Mouse (Mus musculus) limb, embryonic 11.5 days (tissue): Measurements from ENCODE around the gene Fgfr4. TPM values are rescaled to one million over a fixed set of nuclear protein-coding genes. Genes with fewer than 3 reads are reported as not detected.
"Not testable (repeated sequence)": the region's sequence is repeated elsewhere in the genome, so short reads cannot be mapped to it uniquely, and the experiment has no call there.

Source experiments
- ATAC-seq: fragments of 200-750 bp; cut with Nextera tagmentation; 2 replicates; pipeline ENCODE4 v1.8.0; 2017; ENCODE audit warnings: low read depth; ENCODE audit not compliant: insufficient number of reproducible peaks, low FRiP score, low TSS enrichment
- DNase-seq: peaks from one replicate; pipeline ENCODE4 v3.0.0-alpha.2; 2015; ENCODE audit warnings: low spot score
- H3K27ac ChIP-seq: fragments of 300-500 bp; sonication (generic); replicated peaks from 2 replicates; pipeline ENCODE4 v1.5.1; 2014; ENCODE audit warnings: low read depth, mild to moderate bottlenecking, low read length
- H3K27me3 ChIP-seq: fragments of 300-500 bp; sonication (generic); 2 replicates; pipeline ENCODE4 v1.6.1; 2014; ENCODE audit warnings: mild to moderate bottlenecking, low read length, mixed read lengths; ENCODE audit not compliant: control insufficient read depth, insufficient read depth
- H3K36me3 ChIP-seq: fragments of 300-500 bp; sonication (generic); 2 replicates; pipeline ENCODE4 v1.6.1; 2014; ENCODE audit warnings: mild to moderate bottlenecking, low read length, moderate library complexity, mixed read lengths; ENCODE audit not compliant: control insufficient read depth, insufficient read depth
- H3K4me1 ChIP-seq: fragments of 300-500 bp; sonication (generic); 2 replicates; pipeline ENCODE4 v1.6.1; 2014; ENCODE audit warnings: low read length, mixed read lengths; ENCODE audit not compliant: control insufficient read depth, insufficient read depth
- H3K4me2 ChIP-seq: fragments of 300-500 bp; sonication (generic); 2 replicates; pipeline ENCODE4 v1.6.1; 2014; ENCODE audit warnings: low read depth, mild to moderate bottlenecking, moderate library complexity; ENCODE audit not compliant: severe bottlenecking
- H3K4me3 ChIP-seq: fragments of 300-500 bp; sonication (generic); 2 replicates; pipeline ENCODE4 v1.5.1; 2014; ENCODE audit warnings: low read depth, low read length
- H3K9ac ChIP-seq: fragments of 300-500 bp; sonication (generic); 2 replicates; pipeline ENCODE4 v1.6.1; 2014; ENCODE audit warnings: mild to moderate bottlenecking, low read length
- H3K9me3 ChIP-seq: fragments of 300-500 bp; sonication (generic); 2 replicates; pipeline ENCODE4 v1.6.1; 2016; ENCODE audit warnings: low read length; ENCODE audit not compliant: control insufficient read depth
- WGBS: fragments of 180-500 bp; shearing (Covaris S2); extraction: QIAGEN DNeasy Blood & Tissue Kit; methylation state at CpG from one replicate; pipeline ENCODE4 v1.1.7; 2014; 5-methylcytosine and 5-hydroxymethylcytosine counted together
- polyA plus RNA-seq: library from polyadenylated mRNA; unstranded; fragments of >200 nt; fragmentation: Nextera tagmentation; extraction: Ambion mirVana; gene quantifications from 2 replicates; pipeline ENCODE4 v1.2.1, GENCODE M21; 2014

The Fgfr4 gene
- polyA plus RNA-seq, 1 experiment from 2014 or later = 3.9 TPM

DNA sequence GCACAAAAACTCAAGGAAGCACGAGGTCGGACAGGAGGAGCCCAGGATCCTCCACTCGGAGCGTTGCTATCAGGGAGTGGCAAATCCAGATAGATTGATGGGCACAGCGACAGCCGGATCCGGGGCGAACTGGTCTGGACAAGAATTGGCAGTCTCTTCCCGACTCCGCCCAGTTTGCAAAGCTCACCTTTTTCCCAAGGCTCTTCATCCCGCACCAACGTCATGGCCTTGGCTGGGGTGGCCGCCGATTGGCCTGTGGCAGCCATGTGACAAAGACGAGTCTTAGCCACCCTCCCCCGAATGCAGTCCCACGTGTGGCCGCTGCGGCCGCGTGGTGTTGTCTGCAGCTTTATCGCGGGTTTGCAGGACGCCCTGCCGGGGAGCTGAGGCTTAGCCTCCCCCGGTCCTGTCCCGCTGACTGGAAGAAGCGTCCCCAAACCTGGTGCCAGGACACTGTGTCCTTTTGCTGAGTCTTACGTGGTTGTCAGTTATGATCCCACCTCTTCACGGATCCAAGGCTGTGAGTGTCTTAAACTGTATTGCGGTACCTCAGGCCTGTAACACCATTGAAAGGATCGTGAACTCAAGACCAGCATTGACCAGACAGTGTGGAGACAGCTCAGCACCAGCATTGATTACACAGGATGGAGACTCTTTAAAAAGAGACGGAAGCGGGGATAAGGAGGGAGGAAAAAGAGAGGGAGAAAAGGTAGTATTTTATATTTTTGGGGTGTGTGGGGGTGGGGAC is 37.9 kb downstream of the Fgfr4 start:
- WGBS = 2% methylated on average over 34 of the region's 34 CpGs
- Histone ChIP-seq H3K4me3 (peak overlapping the region; percentile 42), H3K27ac (peak overlapping the region; percentile 86), H3K4me1 (peaks cover 4% of the 10 kb centered on the region; the same call in 1 of the 2 replicates), H3K36me3 (no peaks in the 10 kb centered on the region), H3K27me3 (no peaks in the 10 kb centered on the region), H3K4me2 (peak overlapping the region; percentile 81), H3K9me3 (no peaks in the 10 kb centered on the region), H3K9ac (peak overlapping the region; percentile 71)
- ATAC-seq (peak; percentile 99), DNase-seq (peak; percentile 96)

DNA sequence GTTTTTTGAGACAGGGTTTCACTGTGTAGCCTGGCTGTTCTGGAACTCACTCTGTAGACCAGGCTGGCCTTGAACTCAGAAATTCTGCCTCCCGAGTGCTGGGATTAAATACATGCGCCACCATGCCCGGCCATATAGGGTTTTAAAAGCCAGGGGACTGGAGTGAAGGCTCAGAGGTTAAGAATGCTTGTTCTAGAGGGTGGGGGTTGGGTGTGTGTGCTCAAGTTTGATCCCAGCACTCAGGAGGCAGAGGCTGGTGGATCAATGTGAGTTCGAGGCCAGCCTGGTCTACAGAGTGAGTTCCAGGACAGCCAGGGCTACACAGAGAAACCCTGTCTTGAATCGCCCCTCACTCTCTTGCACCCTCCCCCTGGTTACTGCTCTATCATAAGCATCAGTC is 39.1 kb downstream of the Fgfr4 start:
- H3K4me3 ChIP-seq = no peak overlapping the region
- ATAC-seq (no peak; the same call in 1 of the 2 replicates), DNase-seq (no peak)
- no peak overlapping the region for H3K27ac ChIP-seq
- 87% methylated on average over 5 of the region's 5 CpGs for WGBS
- peaks cover 4% of the 10 kb centered on the region; the same call in 1 of the 2 replicates for H3K4me1 ChIP-seq
- H3K4me2 ChIP-seq = no peak overlapping the region
- no peaks in the 10 kb centered on the region for H3K36me3 ChIP-seq
- no peaks in the 10 kb centered on the region for H3K27me3 ChIP-seq
- no peak overlapping the region for H3K9ac ChIP-seq
- no peaks in the 10 kb centered on the region for H3K9me3 ChIP-seq

- not testable (repeated sequence) for ATAC-seq, H3K27me3 ChIP-seq
- WGBS = 90% methylated on average over 4 of the region's 4 CpGs
These were observed 50.3 kb downstream of the Fgfr4 start for GRCm38 (mm10) chr13:55202758-55203157.

DNA sequence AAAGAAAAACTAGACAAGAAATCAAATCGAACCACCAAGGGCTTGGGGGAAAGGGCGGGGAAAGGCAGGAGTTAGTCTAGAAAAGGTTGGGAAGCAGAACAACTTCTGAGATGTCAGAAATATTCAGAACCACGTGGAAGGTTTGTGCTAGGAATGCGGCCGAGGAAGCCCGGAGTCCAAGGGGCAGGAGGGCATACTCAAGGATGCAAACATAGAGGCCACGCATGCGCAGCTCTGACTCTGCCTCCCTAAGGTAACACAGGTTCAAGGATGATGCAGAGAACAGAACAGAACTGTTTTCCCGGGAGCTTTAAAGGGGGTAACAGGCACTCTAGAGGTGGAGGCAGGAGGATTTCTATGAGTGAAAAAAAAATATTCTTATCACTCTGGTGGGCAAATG is 51.3 kb downstream of the Fgfr4 start:
- no peak overlapping the region for H3K4me2 ChIP-seq
- no peak overlapping the region for H3K27ac ChIP-seq
- WGBS = 82% methylated on average over 9 of the region's 9 CpGs
- H3K4me1 ChIP-seq = no peaks in the 10 kb centered on the region
- H3K27me3 ChIP-seq = no peaks in the 10 kb centered on the region
- DNase-seq = no peak
- no peaks in the 10 kb centered on the region for H3K9me3 ChIP-seq
- H3K36me3 ChIP-seq = no peaks in the 10 kb centered on the region
- ATAC-seq = no peak
- no peak overlapping the region for H3K4me3 ChIP-seq
- no peak overlapping the region for H3K9ac ChIP-seq

More at GRCm38 (mm10) chr13:55202758-55203157, 50.3 kb downstream of the Fgfr4 start:
- H3K9ac ChIP-seq, DNase-seq, H3K4me3 ChIP-seq, H3K9me3 ChIP-seq, H3K4me1 ChIP-seq, H3K27ac ChIP-seq, H3K36me3 ChIP-seq, H3K4me2 ChIP-seq: not testable (repeated sequence)

GRCm38 (mm10) chr13:55204667-55205389 is 52.4 kb downstream of the Fgfr4 start:
- DNase-seq (no peak), ATAC-seq (no peak)
- H3K4me2 ChIP-seq = no peak overlapping the region
- H3K27me3 ChIP-seq = no peaks in the 10 kb centered on the region
- 82% methylated on average over 10 of the region's 11 CpGs for WGBS
- H3K9ac ChIP-seq = no peak overlapping the region
- no peaks in the 10 kb centered on the region for H3K36me3 ChIP-seq
- H3K27ac ChIP-seq = no peak overlapping the region
- H3K4me3 ChIP-seq = no peak overlapping the region
- peaks cover 4% of the 10 kb centered on the region; the same call in 1 of the 2 replicates for H3K4me1 ChIP-seq
- no peaks in the 10 kb centered on the region for H3K9me3 ChIP-seq

DNA sequence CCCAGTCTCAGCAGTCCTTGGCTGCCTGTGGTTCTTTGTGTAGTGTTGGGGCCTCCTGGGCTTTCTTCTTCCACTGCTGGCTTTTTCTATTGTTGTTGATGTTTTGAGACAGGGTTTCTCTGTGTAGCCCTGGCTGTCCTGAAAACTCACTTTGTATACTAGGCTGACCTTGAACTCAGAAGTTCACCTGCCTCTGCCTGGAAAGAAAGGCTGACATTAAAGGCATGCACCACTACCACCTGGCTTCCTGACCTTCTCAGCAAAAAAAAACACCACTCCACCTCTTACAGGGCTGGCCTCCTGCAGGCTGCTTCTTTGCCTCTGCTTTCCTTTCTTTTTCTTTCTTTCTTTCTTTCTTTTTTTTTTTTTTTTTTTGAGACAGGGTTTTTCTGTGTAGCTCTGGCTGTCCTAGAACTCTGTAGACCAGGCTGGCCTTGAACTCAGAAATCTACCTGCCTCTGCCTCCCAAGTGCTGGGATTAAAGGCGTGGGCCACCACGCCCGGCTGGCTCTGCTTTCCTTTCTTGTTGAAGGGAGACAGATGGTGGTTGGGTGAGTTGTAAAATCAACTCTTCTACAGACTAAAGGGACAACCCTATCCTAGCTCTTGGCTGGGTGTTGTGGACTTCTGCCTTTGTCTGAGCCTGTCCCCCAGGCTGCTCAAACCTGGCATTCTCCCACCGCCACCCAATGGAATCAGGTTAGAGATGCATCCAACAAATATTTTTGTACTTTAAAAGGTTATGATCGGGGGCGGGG is 53.2 kb downstream of the Fgfr4 start:
- Histone ChIP-seq H3K4me2 (no peak overlapping the region), H3K36me3 (no peaks in the 10 kb centered on the region), H3K4me3 (no peak overlapping the region), H3K9ac (no peak overlapping the region), H3K27ac (no peak overlapping the region), H3K27me3 (no peaks in the 10 kb centered on the region), H3K9me3 (no peaks in the 10 kb centered on the region), H3K4me1 (peaks cover 4% of the 10 kb centered on the region; the same call in 1 of the 2 replicates)
- 93% methylated on average over 6 of the region's 6 CpGs for WGBS
- no peak for ATAC-seq
- no peak for DNase-seq

DNA sequence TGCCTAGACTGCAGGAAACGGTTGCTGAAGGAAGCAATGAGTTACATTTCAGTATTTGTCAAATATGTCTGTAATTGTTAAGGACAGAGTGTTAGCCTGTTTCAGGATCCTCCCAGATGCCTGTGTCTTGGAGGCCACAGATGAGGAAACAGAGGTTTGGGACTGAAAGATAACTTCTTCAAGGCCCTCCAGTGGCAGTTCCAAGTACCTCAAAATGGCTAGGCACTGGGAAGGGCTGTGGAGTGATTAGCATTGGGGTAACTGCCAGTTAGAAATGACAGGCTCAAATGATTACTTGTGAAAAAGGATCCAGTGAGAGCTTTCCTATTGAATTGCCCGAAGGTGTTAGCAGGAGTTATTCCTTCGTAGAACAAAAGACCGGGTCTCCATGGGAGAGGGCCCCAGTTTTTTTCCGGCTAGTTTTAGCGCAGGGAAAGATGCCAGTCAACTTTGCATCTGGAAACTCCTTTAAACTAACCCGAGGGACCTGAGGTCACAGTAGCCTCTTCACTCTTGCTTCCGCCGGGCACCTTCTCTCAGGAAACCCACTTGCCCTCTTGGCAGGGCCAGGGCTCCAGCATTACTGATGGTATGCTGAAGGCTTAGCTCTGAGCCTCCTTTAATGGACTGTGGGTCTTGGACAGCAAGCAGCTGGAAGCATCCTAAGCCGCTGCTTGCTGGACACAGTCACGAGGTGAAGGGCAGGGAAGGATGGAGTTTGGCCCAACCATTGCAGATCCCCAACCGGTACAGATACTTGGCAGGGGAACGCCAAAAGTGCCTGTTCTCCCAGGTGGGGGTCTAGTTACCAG is 56.6 kb downstream of the Fgfr4 start:
- DNase-seq (peak; percentile 25), ATAC-seq (no peak)
- Histone ChIP-seq H3K9ac (no peak overlapping the region), H3K4me3 (no peak overlapping the region), H3K4me1 (peaks cover 14% of the 10 kb centered on the region), H3K4me2 (peak overlapping the region; percentile 85; the same call in 1 of the 2 replicates), H3K27me3 (no peaks in the 10 kb centered on the region), H3K27ac (peak overlapping the region; percentile 98; the same call in 1 of the 2 replicates), H3K9me3 (no peaks in the 10 kb centered on the region), H3K36me3 (no peaks in the 10 kb centered on the region)
- 70% methylated on average over 13 of the region's 13 CpGs for WGBS
